Mouse (Mus musculus) bone marrow, adult 2 months (tissue): ENCODE results near the gene Krt8.

Experiments used
- CTCF ChIP-seq: fragments of 200-500 bp; IDR thresholded peaks from 2 replicates; pipeline ENCODE4 v1.5.1; 2011; ENCODE audit warnings: low read length, control low read depth; ENCODE audit not compliant: control insufficient read depth, insufficient read depth
- POLR2A ChIP-seq: fragments of 200-500 bp; IDR thresholded peaks from 2 replicates; pipeline ENCODE4 v1.6.1; 2011; ENCODE audit warnings: low read depth, mild to moderate bottlenecking, control low read depth, low read length, borderline replicate concordance; ENCODE audit not compliant: control insufficient read depth

- TF ChIP-seq CTCF (no peak), POLR2A (no peak)
Measured at GRCm38 (mm10) chr15:102023888-102024287, 19.6 kb upstream of the Krt8 start.
